Mouse (Mus musculus) lung, postnatal 14 days (tissue): ENCODE data around the gene Pdcl2.

Source experiments
- DNase-seq: peaks from one replicate; pipeline ENCODE4 v3.0.0; 2021

The Pdcl2 gene

DNA sequence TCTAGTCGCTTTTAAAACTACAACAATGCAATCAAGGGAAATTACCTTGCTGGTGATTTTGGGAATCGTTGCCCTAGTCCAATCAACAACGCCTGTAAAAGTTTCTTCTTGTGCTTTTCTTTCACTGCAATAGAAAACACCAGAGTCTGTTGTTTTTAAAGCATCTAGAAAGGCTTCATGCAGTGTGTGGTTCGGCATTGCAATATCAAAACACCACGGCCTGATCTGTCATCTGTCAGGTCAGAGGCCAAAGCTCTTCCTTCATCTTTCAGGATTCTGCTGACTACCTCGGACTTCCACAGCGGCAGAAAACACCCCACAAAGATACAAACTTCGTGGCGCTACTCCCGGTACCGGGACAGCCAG, 27.6 kb downstream of the Pdcl2 start:
- no peak for DNase-seq

DNA sequence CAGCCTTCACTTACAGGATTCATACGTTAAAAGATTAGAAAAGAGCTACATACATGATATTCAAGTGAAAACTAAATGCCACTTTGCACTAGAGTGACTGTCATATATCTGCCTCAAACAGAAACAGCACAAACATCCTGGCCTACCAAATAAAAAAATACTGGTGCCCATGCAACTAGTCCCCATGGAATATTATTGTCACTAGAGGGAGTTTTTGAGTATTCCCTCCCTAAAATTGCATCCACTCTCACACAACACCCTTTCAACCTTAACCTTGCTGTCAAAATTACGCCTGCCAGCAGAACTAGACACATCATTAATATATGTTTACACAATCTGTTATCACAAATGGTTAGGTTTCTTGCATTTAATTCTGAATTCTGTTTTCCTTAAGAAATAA, 28.9 kb downstream of the Pdcl2 start:
- DNase-seq, result no peak

DNA sequence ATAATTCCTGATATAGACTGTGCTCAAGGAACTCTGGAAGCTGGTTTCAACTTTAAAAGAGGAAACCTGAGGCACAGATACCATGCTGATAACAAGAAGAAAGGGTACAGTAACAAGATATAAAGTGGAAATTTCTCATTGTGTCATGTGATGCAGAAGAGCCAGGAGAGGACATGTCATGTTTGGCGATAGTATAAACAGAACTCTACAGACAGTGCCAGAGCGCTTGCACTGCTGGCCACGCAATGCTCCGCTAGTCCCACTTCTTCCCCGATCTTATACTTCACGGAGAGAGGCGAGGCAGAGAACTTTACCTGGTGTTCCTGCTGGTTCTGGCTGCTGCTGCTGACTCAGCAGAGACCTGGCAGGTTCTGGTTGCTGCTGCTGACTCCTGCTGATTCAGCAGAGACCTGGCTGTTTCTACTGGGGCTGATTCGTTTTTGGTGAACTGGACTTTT, 41.7 kb downstream of the Pdcl2 start:
- DNase-seq, result no peak

DNA sequence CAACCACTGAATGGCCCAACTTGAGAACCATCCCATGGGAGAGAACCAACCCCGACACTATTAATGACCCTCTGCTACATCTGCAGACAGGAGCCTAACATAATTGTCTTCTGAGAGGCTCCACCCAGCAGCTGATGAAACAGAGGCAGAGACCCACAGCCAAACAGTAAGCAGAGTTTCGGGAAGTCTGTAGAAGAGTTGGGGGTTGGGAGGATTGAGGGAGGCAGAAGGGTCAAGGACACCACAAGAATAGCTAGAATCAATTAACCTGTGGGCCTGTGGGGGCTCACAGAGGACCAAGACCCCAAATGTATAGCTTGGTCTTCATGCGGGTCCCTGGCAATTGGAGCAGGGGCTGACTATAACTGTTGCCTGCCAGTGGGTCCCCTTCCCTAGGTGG, 42.7 kb downstream of the Pdcl2 start:
- no peak for DNase-seq

DNA sequence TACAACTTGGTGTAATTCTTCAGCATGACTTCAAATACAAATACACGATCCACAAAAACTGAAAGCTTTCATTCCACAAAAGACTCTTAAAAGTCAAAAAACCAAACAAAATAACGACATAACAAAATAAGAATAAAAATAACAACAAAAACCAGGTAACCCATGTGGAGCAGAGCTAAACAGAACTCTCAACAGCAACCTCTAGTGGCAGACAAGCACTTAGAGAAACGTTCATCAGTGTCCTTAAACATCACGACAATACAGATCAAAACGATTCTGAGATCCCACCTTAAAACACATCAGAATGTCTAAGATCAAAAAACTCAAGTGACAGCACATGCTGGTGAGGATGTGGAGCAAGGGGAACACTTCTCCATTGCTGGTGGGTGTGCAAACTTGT, 43.9 kb downstream of the Pdcl2 start:
- DNase-seq, result no peak

DNA sequence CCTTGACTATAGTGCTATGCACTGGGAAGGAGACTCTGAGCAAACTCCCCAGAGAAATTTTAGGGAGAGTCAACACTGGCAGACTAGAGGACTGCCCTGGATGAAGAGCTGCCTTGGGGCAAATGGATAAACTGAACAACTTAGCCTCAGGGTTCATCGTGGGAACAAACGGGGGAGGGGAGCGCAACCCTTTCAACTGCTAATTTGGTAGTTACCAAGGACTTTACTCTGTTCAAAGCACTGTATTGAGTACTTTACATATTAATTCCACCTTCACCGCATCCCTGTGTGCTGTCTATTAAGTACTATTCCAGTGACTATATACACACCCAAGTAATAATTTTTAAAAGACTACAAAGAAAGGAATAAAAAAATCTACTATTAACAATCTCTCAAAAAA, 45.3 kb downstream of the Pdcl2 start:
- no peak for DNase-seq

DNA sequence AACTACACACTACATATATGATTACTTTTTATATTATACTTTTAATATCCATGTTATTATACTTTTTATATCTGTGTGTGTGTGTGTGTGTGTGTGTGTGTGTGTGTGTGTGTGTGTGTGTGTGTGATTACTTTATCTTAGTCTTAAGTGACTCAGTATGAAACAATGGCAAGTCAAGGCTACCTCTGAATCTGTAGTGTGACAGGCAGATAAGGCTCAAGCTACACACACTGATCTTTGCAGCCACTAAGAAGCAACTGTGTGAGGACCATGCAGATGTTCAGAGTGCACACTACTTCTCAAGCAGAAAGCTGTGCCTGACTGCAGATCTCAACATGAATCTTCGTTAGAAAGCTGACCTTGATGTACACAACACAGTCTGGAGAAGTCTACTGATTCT, 47.1 kb downstream of the Pdcl2 start:
- DNase-seq, result no peak

DNA sequence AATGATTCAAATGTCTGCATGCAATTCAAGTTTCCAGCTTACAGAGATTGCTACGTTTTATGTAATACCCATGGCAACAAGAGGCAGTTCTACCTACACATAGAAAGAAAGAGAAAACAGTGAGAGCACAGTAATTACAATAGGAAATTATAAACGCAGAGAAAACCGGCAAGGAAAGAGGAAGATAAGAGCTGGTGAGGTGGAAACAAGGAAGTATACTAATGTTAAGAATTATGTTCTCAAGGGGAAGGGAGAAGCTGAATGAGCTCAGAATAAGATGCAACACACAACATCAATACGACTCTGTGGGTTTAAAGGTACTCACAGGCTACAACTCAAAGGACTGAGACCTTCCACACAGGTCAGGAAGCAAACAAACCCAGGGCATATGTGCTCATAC, 56.0 kb downstream of the Pdcl2 start:
- DNase-seq, result no peak
